Mouse (Mus musculus): ENCODE data around the gene Gipr. TPM values are rescaled to one million over a fixed set of nuclear protein-coding genes. Genes with fewer than 3 reads are reported as not detected.

The Gipr gene
- polyA plus RNA-seq, 1 experiment from 2014 or later: not detected

- no peak for DNase-seq (ENCODE audit: low spot score)
- Histone ChIP-seq H3K27ac (replicated peaks; ENCODE audit: low read depth, low read length) (no peak overlapping the region), H3K9ac (ENCODE audit: low read length) (no peak overlapping the region), H3K27me3 (ENCODE audit: control insufficient read depth, insufficient read depth, low read length) (peaks cover 12% of the 10 kb centered on the region), H3K4me1 (ENCODE audit: control insufficient read depth, insufficient read depth, low read length) (peaks cover 6% of the 10 kb centered on the region; the same call in 1 of the 2 replicates), H3K9me3 (ENCODE audit: control insufficient read depth, low read length) (no peaks in the 10 kb centered on the region), H3K4me3 (ENCODE audit: low read depth, low read length) (no peak overlapping the region), H3K36me3 (ENCODE audit: control insufficient read depth, insufficient read depth, low read length) (no peaks in the 10 kb centered on the region; the same call in 1 of the 2 replicates), H3K4me2 (ENCODE audit: low read depth, severe bottlenecking) (no peak overlapping the region)
- ATAC-seq (ENCODE audit: insufficient number of reproducible peaks, low FRiP score, low TSS enrichment, low read depth): no peak
- WGBS: 89% methylated on average over 2 of the region's 2 CpGs
Measured at GRCm38 (mm10) chr7:19184250-19184649, 18.3 kb upstream of the Gipr start.

DNA sequence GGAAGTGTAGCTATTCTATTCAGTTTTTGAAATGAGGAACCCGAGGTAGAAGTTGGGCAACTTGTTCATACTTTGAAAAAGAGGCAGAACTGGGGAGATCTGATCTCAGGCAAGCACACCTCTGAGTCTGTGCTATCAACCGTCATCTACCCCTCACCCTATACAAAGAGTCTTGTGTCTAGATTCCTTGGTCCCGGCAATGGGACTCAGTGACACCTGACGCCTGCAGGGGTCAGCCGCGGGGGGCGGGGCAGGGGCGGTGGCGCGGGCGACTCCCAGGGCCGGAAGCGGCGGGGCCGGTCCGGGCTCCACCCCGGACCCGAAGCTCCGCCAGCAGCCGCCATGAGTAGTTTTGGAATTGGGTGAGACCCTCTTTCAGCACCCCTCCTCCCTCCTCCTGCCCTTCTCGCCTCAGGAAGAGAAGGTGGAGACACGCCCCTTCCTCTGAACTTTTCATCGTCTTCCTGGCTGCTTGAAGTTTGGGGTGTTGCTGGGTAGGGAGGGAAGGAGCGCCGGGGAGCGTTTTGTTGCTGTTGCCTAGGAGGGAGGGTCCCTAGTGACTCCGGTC, 15.0 kb upstream of the Gipr start:
- no peaks in the 10 kb centered on the region for H3K9me3 ChIP-seq (ENCODE audit: control insufficient read depth, low read length)
- H3K36me3 ChIP-seq (ENCODE audit: control insufficient read depth, insufficient read depth, low read length): no peaks in the 10 kb centered on the region; the same call in 1 of the 2 replicates
- H3K4me3 ChIP-seq (ENCODE audit: low read depth, low read length): peak overlapping the region; percentile 45
- H3K4me1 ChIP-seq (ENCODE audit: control insufficient read depth, insufficient read depth, low read length): peaks cover 10% of the 10 kb centered on the region; the same call in 1 of the 2 replicates
- 0 out of 2 replicates have a peak, but pooled peaks have one; percentile 32 for ATAC-seq (ENCODE audit: insufficient number of reproducible peaks, low FRiP score, low TSS enrichment, low read depth)
- DNase-seq (ENCODE audit: low spot score): peak; percentile 71
- peaks cover 44% of the 10 kb centered on the region for H3K27me3 ChIP-seq (ENCODE audit: control insufficient read depth, insufficient read depth, low read length)
- WGBS: 1% methylated on average over 27 of the region's 27 CpGs
- peak overlapping the region; percentile 46 for H3K9ac ChIP-seq (ENCODE audit: low read length)
- peak overlapping the region; percentile 79 for H3K4me2 ChIP-seq (ENCODE audit: low read depth, severe bottlenecking)
- no peak overlapping the region for H3K27ac ChIP-seq (replicated peaks; ENCODE audit: low read depth, low read length)

DNA sequence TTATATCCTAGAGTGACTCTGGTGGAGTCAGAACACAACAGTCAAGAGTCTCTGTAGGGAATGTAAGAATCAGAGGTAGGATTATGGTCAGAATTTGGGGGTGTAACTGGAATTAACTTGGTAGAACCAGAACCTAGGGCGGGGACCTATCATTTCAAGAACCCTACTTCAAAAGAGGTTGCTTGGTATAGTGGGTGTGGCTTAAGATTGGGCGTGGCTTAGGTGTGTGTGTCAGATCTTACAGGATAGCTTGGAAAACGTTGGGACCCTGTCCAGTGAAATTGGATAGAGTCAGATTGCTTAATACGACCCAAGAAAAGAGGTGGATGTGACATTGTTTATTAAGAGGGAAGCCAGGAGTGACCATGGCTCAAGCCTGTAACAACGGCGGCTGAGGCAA, 14.0 kb upstream of the Gipr start:
- peak overlapping the region; percentile 42; the same call in 1 of the 2 replicates for H3K4me2 ChIP-seq (ENCODE audit: low read depth, severe bottlenecking)
- peaks cover 51% of the 10 kb centered on the region for H3K27me3 ChIP-seq (ENCODE audit: control insufficient read depth, insufficient read depth, low read length)
- no peaks in the 10 kb centered on the region for H3K9me3 ChIP-seq (ENCODE audit: control insufficient read depth, low read length)
- DNase-seq (ENCODE audit: low spot score) (no peak), ATAC-seq (ENCODE audit: insufficient number of reproducible peaks, low FRiP score, low TSS enrichment, low read depth) (no peak)
- H3K9ac ChIP-seq (ENCODE audit: low read length): 0 out of 2 replicates have a peak overlapping the region, but pooled peaks have one; percentile 23
- WGBS: 39% methylated on average over 6 of the region's 6 CpGs
- peaks cover 10% of the 10 kb centered on the region; the same call in 1 of the 2 replicates for H3K4me1 ChIP-seq (ENCODE audit: control insufficient read depth, insufficient read depth, low read length)
- H3K4me3 ChIP-seq (ENCODE audit: low read depth, low read length): no peak overlapping the region
- no peaks in the 10 kb centered on the region for H3K36me3 ChIP-seq (ENCODE audit: control insufficient read depth, insufficient read depth, low read length)
- H3K27ac ChIP-seq (replicated peaks; ENCODE audit: low read depth, low read length): no peak overlapping the region

DNA sequence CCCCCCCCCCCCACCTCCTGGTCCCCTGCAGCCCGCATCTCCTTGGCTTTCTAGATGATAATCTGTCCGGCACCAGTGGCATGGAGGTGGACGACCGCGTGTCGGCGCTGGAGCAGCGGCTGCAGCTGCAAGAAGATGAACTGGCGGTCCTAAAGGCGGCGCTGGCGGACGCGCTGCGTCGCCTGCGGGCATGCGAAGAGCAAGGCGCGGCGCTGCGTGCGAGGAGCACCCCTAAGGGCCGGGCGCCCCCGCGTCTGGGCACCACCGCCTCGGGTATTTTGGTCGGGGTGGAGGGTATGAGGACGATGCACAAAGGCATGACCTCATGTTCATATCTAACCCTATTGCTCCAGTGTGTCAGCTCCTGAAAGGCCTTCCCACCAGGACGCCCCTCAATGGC, 13.2 kb upstream of the Gipr start:
- under 1% methylated on average over 32 of the region's 32 CpGs for WGBS
- no peaks in the 10 kb centered on the region for H3K9me3 ChIP-seq (ENCODE audit: control insufficient read depth, low read length)
- peak overlapping the region; percentile 17 for H3K4me3 ChIP-seq (ENCODE audit: low read depth, low read length)
- ATAC-seq (ENCODE audit: insufficient number of reproducible peaks, low FRiP score, low TSS enrichment, low read depth) (no peak), DNase-seq (ENCODE audit: low spot score) (peak; percentile 80)
- peak overlapping the region; percentile 42 for H3K4me2 ChIP-seq (ENCODE audit: low read depth, severe bottlenecking)
- no peaks in the 10 kb centered on the region for H3K36me3 ChIP-seq (ENCODE audit: control insufficient read depth, insufficient read depth, low read length)
- H3K27ac ChIP-seq (replicated peaks; ENCODE audit: low read depth, low read length): no peak overlapping the region
- peaks cover 10% of the 10 kb centered on the region; the same call in 1 of the 2 replicates for H3K4me1 ChIP-seq (ENCODE audit: control insufficient read depth, insufficient read depth, low read length)
- peaks cover 51% of the 10 kb centered on the region for H3K27me3 ChIP-seq (ENCODE audit: control insufficient read depth, insufficient read depth, low read length)
- H3K9ac ChIP-seq (ENCODE audit: low read length): no peak overlapping the region

- Histone ChIP-seq H3K27me3 (ENCODE audit: control insufficient read depth, insufficient read depth, low read length) (peaks cover 51% of the 10 kb centered on the region), H3K4me1 (ENCODE audit: control insufficient read depth, insufficient read depth, low read length) (peaks cover 10% of the 10 kb centered on the region; the same call in 1 of the 2 replicates), H3K27ac (replicated peaks; ENCODE audit: low read depth, low read length) (no peak overlapping the region), H3K36me3 (ENCODE audit: control insufficient read depth, insufficient read depth, low read length) (no peaks in the 10 kb centered on the region), H3K9me3 (ENCODE audit: control insufficient read depth, low read length) (no peaks in the 10 kb centered on the region), H3K4me3 (ENCODE audit: low read depth, low read length) (peak overlapping the region; percentile 17; the same call in 1 of the 2 replicates), H3K4me2 (ENCODE audit: low read depth, severe bottlenecking) (peak overlapping the region; percentile 42), H3K9ac (ENCODE audit: low read length) (no peak overlapping the region)
- ATAC-seq (ENCODE audit: insufficient number of reproducible peaks, low FRiP score, low TSS enrichment, low read depth) (no peak), DNase-seq (ENCODE audit: low spot score) (peak; percentile 84)
- 7% methylated on average over 27 of the region's 27 CpGs for WGBS
Measured at GRCm38 (mm10) chr7:19178443-19179092, 12.6 kb upstream of the Gipr start.

GRCm38 (mm10) chr7:19178035-19178434, 12.1 kb upstream of the Gipr start:
- Histone ChIP-seq H3K27ac (replicated peaks; ENCODE audit: low read depth, low read length) (no peak overlapping the region), H3K4me3 (ENCODE audit: low read depth, low read length) (no peak overlapping the region), H3K27me3 (ENCODE audit: control insufficient read depth, insufficient read depth, low read length) (peaks cover 51% of the 10 kb centered on the region), H3K9me3 (ENCODE audit: control insufficient read depth, low read length) (no peaks in the 10 kb centered on the region), H3K36me3 (ENCODE audit: control insufficient read depth, insufficient read depth, low read length) (no peaks in the 10 kb centered on the region), H3K4me1 (ENCODE audit: control insufficient read depth, insufficient read depth, low read length) (peaks cover 10% of the 10 kb centered on the region; the same call in 1 of the 2 replicates), H3K4me2 (ENCODE audit: low read depth, severe bottlenecking) (no peak overlapping the region), H3K9ac (ENCODE audit: low read length) (no peak overlapping the region)
- DNase-seq (ENCODE audit: low spot score) (no peak), ATAC-seq (ENCODE audit: insufficient number of reproducible peaks, low FRiP score, low TSS enrichment, low read depth) (no peak)
- 6% methylated on average over 18 of the region's 18 CpGs for WGBS

DNA sequence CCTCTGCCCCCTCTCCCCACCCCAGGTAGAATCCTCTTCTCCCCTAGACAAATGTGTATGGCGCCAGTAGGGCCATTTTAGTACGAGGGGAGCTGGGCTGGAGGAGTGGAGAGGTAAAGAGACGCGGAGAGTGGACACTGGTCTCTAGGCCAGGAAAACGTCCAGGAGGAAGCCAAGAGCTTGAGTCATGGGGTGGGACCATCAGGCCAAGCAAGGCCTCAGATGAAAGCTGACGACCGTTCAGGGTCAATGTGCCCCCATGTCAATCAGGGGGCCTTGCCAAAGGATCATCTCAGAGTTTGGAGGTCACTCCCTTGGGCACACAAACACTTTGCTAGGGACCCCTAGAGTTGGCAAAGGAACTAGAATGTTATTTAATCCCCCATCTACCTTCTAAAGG, 11.3 kb upstream of the Gipr start:
- H3K4me3 ChIP-seq (ENCODE audit: low read depth, low read length): no peak overlapping the region
- H3K27ac ChIP-seq (replicated peaks; ENCODE audit: low read depth, low read length): no peak overlapping the region
- H3K9ac ChIP-seq (ENCODE audit: low read length): no peak overlapping the region
- DNase-seq (ENCODE audit: low spot score) (no peak), ATAC-seq (ENCODE audit: insufficient number of reproducible peaks, low FRiP score, low TSS enrichment, low read depth) (no peak)
- H3K36me3 ChIP-seq (ENCODE audit: control insufficient read depth, insufficient read depth, low read length): no peaks in the 10 kb centered on the region
- no peak overlapping the region for H3K4me2 ChIP-seq (ENCODE audit: low read depth, severe bottlenecking)
- peaks cover 51% of the 10 kb centered on the region for H3K27me3 ChIP-seq (ENCODE audit: control insufficient read depth, insufficient read depth, low read length)
- H3K4me1 ChIP-seq (ENCODE audit: control insufficient read depth, insufficient read depth, low read length): peaks cover 8% of the 10 kb centered on the region; the same call in 1 of the 2 replicates
- 72% methylated on average over 7 of the region's 7 CpGs for whole genome bisulfite sequencing
- no peaks in the 10 kb centered on the region for H3K9me3 ChIP-seq (ENCODE audit: control insufficient read depth, low read length)

- peaks cover 5% of the 10 kb centered on the region; the same call in 1 of the 2 replicates for H3K4me1 ChIP-seq (ENCODE audit: control insufficient read depth, insufficient read depth, low read length)
- no peak for DNase-seq (ENCODE audit: low spot score)
- H3K36me3 ChIP-seq (ENCODE audit: control insufficient read depth, insufficient read depth, low read length): no peaks in the 10 kb centered on the region
- no peak overlapping the region for H3K27ac ChIP-seq (replicated peaks; ENCODE audit: low read depth, low read length)
- WGBS: 5% methylated on average over 21 of the region's 21 CpGs
- H3K9ac ChIP-seq (ENCODE audit: low read length): no peak overlapping the region
- H3K4me2 ChIP-seq (ENCODE audit: low read depth, severe bottlenecking): peak overlapping the region; percentile 39
- peak overlapping the region; percentile 5; the same call in 1 of the 2 replicates for H3K4me3 ChIP-seq (ENCODE audit: low read depth, low read length)
- peaks cover 51% of the 10 kb centered on the region for H3K27me3 ChIP-seq (ENCODE audit: control insufficient read depth, insufficient read depth, low read length)
- ATAC-seq (ENCODE audit: insufficient number of reproducible peaks, low FRiP score, low TSS enrichment, low read depth): no peak
- no peaks in the 10 kb centered on the region for H3K9me3 ChIP-seq (ENCODE audit: control insufficient read depth, low read length)
Measured at GRCm38 (mm10) chr7:19176516-19176947, 10.6 kb upstream of the Gipr start.

Data from limb, embryonic 11.5 days (tissue).